Mouse (Mus musculus): Measurements from ENCODE around the gene Nprl2. TPM values are rescaled to one million over a fixed set of nuclear protein-coding genes. Genes with fewer than 3 reads are reported as not detected.

The Nprl2 gene
- total and polyA plus RNA-seq, 3 experiments = 23.2 to 30.2 TPM; not detected in 1

GRCm38 (mm10) chr9:107514303-107514955 is 27.6 kb upstream of the Nprl2 start:
- Histone ChIP-seq H3K36me3 (ENCODE audit: control insufficient read depth in 1 of 2, insufficient read depth in 2 of 2, low read length in 2 of 2) (no peaks in the 10 kb centered on the region), H3K79me2 (ENCODE audit: control insufficient read depth, insufficient read depth, low read length, poor library complexity) (no peaks in the 10 kb centered on the region), H3K9ac (ENCODE audit: control insufficient read depth, low read depth, low read length, poor library complexity, severe bottlenecking) (no peak overlapping the region), H3K9me3 (replicated peaks; ENCODE audit: insufficient read depth, low read length) (no peaks in the 10 kb centered on the region), H3K4me1 (ENCODE audit: control insufficient read depth in 1 of 2, insufficient read depth in 2 of 2, low read length in 2 of 2) (no peaks in the 10 kb centered on the region), H3K27me3 (ENCODE audit: control insufficient read depth in 1 of 2, insufficient read depth in 2 of 2, low read length in 2 of 2) (peaks cover 0 to under 1% of the 10 kb centered on the region in 2 experiments; a peak in 3 of 4 replicates), H3K4me3 (ENCODE audit: control insufficient read depth in 1 of 2, insufficient read depth in 1 of 2, low read depth in 2 of 2, low read length in 2 of 2) (no peak overlapping the region), H3K27ac (ENCODE audit: control insufficient read depth, low read depth, low read length) (no peak overlapping the region)
- DNase-seq (ENCODE audit: low read depth, low spot score) = peak; percentile 74
- TF ChIP-seq RAD21 (IDR thresholded peaks at IDR 0.05; ENCODE audit: low read depth, low read length) (peak; percentile 93), CTCF (IDR thresholded peaks at IDR 0.05 in 2 of 3, conservative IDR thresholded peaks at IDR 0.05 in 1 of 3; ENCODE audit: control insufficient read depth in 1 of 3, insufficient read depth in 1 of 3, low read depth in 2 of 3, low read length in 3 of 3, poor library complexity in 1 of 3, severe bottlenecking in 1 of 3) (peak; percentile 98 to 99 (median 99)), SMC3 (IDR thresholded peaks at IDR 0.05; ENCODE audit: low read depth, low read length) (peak; percentile 89), ZC3H11A (IDR thresholded peaks at IDR 0.05; ENCODE audit: low read depth, low read length) (peak; percentile 80), ELF1 (IDR thresholded peaks at IDR 0.05; ENCODE audit: low read depth, low read length) (no peak), ZKSCAN1 (IDR thresholded peaks at IDR 0.05; ENCODE audit: low read depth, low read length) (no peak)

DNA sequence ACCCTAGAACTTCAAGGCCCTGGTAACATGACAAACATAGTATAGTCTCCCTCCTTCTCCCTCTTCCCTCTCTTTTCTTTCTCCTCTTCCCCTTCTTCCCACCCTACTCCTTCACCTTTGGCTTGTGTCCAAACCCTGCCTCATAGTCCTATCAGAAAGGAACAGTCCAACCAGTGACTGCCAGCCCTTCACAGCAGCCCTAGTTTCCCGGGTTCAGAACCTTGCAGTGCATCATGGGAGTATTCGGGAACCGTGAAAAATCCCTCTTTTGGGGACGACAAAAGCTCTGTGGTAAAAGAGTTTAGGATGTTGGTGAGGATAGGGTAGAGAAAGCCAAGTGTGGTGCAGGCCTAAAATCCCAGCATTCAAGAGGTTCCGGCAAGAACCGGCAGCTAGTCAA is 21.7 kb upstream of the Nprl2 start:
- H3K27me3 ChIP-seq (ENCODE audit: control insufficient read depth in 1 of 2, insufficient read depth in 2 of 2, low read length in 2 of 2) = no peaks in the 10 kb centered on the region
- H3K4me3 ChIP-seq (ENCODE audit: control insufficient read depth in 1 of 2, insufficient read depth in 1 of 2, low read depth in 2 of 2, low read length in 2 of 2) = no peak overlapping the region

GRCm38 (mm10) chr9:107521190-107521589 is 20.8 kb upstream of the Nprl2 start:
- TF ChIP-seq USF2 (IDR thresholded peaks at IDR 0.05; ENCODE audit: borderline replicate concordance in 1 of 2, insufficient read depth in 1 of 2, low read depth in 1 of 2, low read length in 2 of 2) (no peak), TAL1 (IDR thresholded peaks at IDR 0.05; ENCODE audit: low read length) (no peak), MAX (IDR thresholded peaks at IDR 0.05; ENCODE audit: low read length) (no peak), ZKSCAN1 (IDR thresholded peaks at IDR 0.05; ENCODE audit: low read depth, low read length) (no peak), CHD2 (IDR thresholded peaks at IDR 0.05; ENCODE audit: low read length) (no peak), MYB (IDR thresholded peaks at IDR 0.05; ENCODE audit: low read depth, low read length) (no peak), KAT2A (conservative IDR thresholded peaks at IDR 0.05; ENCODE audit: low read depth, low read length) (no peak), POLR2AphosphoS2 (IDR thresholded peaks at IDR 0.05; ENCODE audit: low read length) (no peak), USF1 (IDR thresholded peaks at IDR 0.05; ENCODE audit: low read depth, low read length) (no peak), BHLHE40 (IDR thresholded peaks at IDR 0.05; ENCODE audit: borderline replicate concordance, low read depth, low read length) (no peak), MAZ (IDR thresholded peaks at IDR 0.05; ENCODE audit: low read depth, low read length) (no peak), MXI1 (IDR thresholded peaks at IDR 0.05; ENCODE audit: low read depth, low read length) (no peak)
- no peak overlapping the region for H3K27ac ChIP-seq (ENCODE audit: control insufficient read depth, low read depth, low read length)
- H3K9ac ChIP-seq (ENCODE audit: control insufficient read depth, low read depth, low read length, poor library complexity, severe bottlenecking) = peak overlapping the region; percentile 43
- H3K4me1 ChIP-seq (ENCODE audit: control insufficient read depth in 1 of 2, insufficient read depth in 2 of 2, low read length in 2 of 2) = peaks cover 0 to 12% of the 10 kb centered on the region in 2 experiments; a peak in 3 of 4 replicates
- H3K79me2 ChIP-seq (ENCODE audit: control insufficient read depth, insufficient read depth, low read length, poor library complexity) = no peaks in the 10 kb centered on the region
- peaks cover 0 to 8% of the 10 kb centered on the region in 2 experiments; a peak in 1 of 4 replicates for H3K36me3 ChIP-seq (ENCODE audit: control insufficient read depth in 1 of 2, insufficient read depth in 2 of 2, low read length in 2 of 2)
- no peaks in the 10 kb centered on the region for H3K9me3 ChIP-seq (replicated peaks; ENCODE audit: insufficient read depth, low read length)
- no peak for DNase-seq (ENCODE audit: low read depth, low spot score)
- H3K27me3 ChIP-seq (ENCODE audit: control insufficient read depth in 1 of 2, insufficient read depth in 2 of 2, low read length in 2 of 2) = no peaks in the 10 kb centered on the region
- peak overlapping the region; percentile 37 to 50 for H3K4me3 ChIP-seq (ENCODE audit: control insufficient read depth in 1 of 2, insufficient read depth in 1 of 2, low read depth in 2 of 2, low read length in 2 of 2)

More for the DNA sequence above, 21.7 kb upstream of the Nprl2 start:
- Histone ChIP-seq H3K4me1 (ENCODE audit: control insufficient read depth in 1 of 2, insufficient read depth in 2 of 2, low read length in 2 of 2) (peaks cover 0 to 12% of the 10 kb centered on the region in 2 experiments; a peak in 3 of 4 replicates), H3K9me3 (replicated peaks; ENCODE audit: insufficient read depth, low read length) (no peaks in the 10 kb centered on the region), H3K79me2 (ENCODE audit: control insufficient read depth, insufficient read depth, low read length, poor library complexity) (no peaks in the 10 kb centered on the region), H3K36me3 (ENCODE audit: control insufficient read depth in 1 of 2, insufficient read depth in 2 of 2, low read length in 2 of 2) (peaks cover 0 to 8% of the 10 kb centered on the region in 2 experiments; a peak in 1 of 4 replicates), H3K9ac (ENCODE audit: control insufficient read depth, low read depth, low read length, poor library complexity, severe bottlenecking) (no peak overlapping the region; the same call in 1 of the 2 replicates), H3K27ac (ENCODE audit: control insufficient read depth, low read depth, low read length) (no peak overlapping the region)
- no peak for TF ChIP-seq UBTF (IDR thresholded peaks at IDR 0.05; ENCODE audit: borderline replicate concordance, insufficient read depth, low read depth, low read length)
- TF ChIP-seq MEF2A (IDR thresholded peaks at IDR 0.05; ENCODE audit: extremely low read depth, insufficient replicate concordance, low read depth, low read length, poor library complexity, severe bottlenecking) = no peak
- no peak for TF ChIP-seq CHD1 (IDR thresholded peaks at IDR 0.05; ENCODE audit: low read depth, low read length)
- no peak for TF ChIP-seq MAZ (IDR thresholded peaks at IDR 0.05; ENCODE audit: low read depth, low read length)
- no peak for TF ChIP-seq TBP (IDR thresholded peaks at IDR 0.05; ENCODE audit: low read depth, low read length)
- no peak for TF ChIP-seq USF2 (IDR thresholded peaks at IDR 0.05; ENCODE audit: borderline replicate concordance in 1 of 2, insufficient read depth in 1 of 2, low read depth in 1 of 2, low read length in 2 of 2)
- TF ChIP-seq MYB (IDR thresholded peaks at IDR 0.05; ENCODE audit: low read depth, low read length) = no peak
- TF ChIP-seq SMC3 (IDR thresholded peaks at IDR 0.05; ENCODE audit: low read depth, low read length) = no peak
- no peak for TF ChIP-seq MXI1 (IDR thresholded peaks at IDR 0.05; ENCODE audit: low read depth, low read length)
- DNase-seq (ENCODE audit: low read depth, low spot score) = peak; percentile 30

Measured in MEL (cell line).